Mouse (Mus musculus) embryonic facial prominence, embryonic 12.5 days (tissue): ENCODE measurements around the gene Slc6a4. TPM values are rescaled to one million over a fixed set of nuclear protein-coding genes. Genes with fewer than 3 reads are reported as not detected.

Experiments used
- ATAC-seq: fragments of 200-750 bp; cut with Nextera tagmentation; 2 replicates; pipeline ENCODE4 v1.8.0; 2017; ENCODE audit not compliant: insufficient number of reproducible peaks, insufficient read depth, low FRiP score, low TSS enrichment
- H3K27ac ChIP-seq: fragments of 300-500 bp; sonication (generic); 2 replicates; pipeline ENCODE4 v1.5.1; 2016; ENCODE audit warnings: mild to moderate bottlenecking
- H3K27me3 ChIP-seq: fragments of 300-500 bp; sonication (generic); 2 replicates; pipeline ENCODE4 v1.6.1; 2016; ENCODE audit warnings: mild to moderate bottlenecking, moderate library complexity
- H3K36me3 ChIP-seq: fragments of 300-500 bp; sonication (generic); 2 replicates; pipeline ENCODE4 v1.6.1; 2016; ENCODE audit warnings: mild to moderate bottlenecking
- H3K4me1 ChIP-seq: fragments of 300-500 bp; sonication (generic); 2 replicates; pipeline ENCODE4 v1.6.1; 2016
- H3K4me2 ChIP-seq: fragments of 300-500 bp; sonication (generic); replicated peaks from 2 replicates; pipeline ENCODE4 v1.6.1; 2016; ENCODE audit warnings: mild to moderate bottlenecking, moderate library complexity
- H3K4me3 ChIP-seq: fragments of 300-500 bp; sonication (generic); 2 replicates; pipeline ENCODE4 v1.5.1; 2016; ENCODE audit warnings: mild to moderate bottlenecking
- H3K9ac ChIP-seq: fragments of 300-500 bp; sonication (generic); 2 replicates; pipeline ENCODE4 v1.6.1; 2016; ENCODE audit warnings: mild to moderate bottlenecking, moderate library complexity
- H3K9me3 ChIP-seq: fragments of 300-500 bp; sonication (generic); 2 replicates; pipeline ENCODE4 v1.6.1; 2016; ENCODE audit warnings: mild to moderate bottlenecking, moderate library complexity
- WGBS: fragments of 180-500 bp; shearing (Covaris S2); methylation state at CpG from one replicate; pipeline ENCODE4 v1.1.7; 2016; 5-methylcytosine and 5-hydroxymethylcytosine counted together
- polyA plus RNA-seq: library from polyadenylated mRNA; unstranded; fragments of >200 nt; fragmentation: Nextera tagmentation; extraction: Ambion mirVana; gene quantifications from 2 replicates; pipeline ENCODE4 v1.2.1, GENCODE M21; 2016

The Slc6a4 gene
- polyA plus RNA-seq, result 0.75 and 0.87 TPM in 2 replicates

DNA sequence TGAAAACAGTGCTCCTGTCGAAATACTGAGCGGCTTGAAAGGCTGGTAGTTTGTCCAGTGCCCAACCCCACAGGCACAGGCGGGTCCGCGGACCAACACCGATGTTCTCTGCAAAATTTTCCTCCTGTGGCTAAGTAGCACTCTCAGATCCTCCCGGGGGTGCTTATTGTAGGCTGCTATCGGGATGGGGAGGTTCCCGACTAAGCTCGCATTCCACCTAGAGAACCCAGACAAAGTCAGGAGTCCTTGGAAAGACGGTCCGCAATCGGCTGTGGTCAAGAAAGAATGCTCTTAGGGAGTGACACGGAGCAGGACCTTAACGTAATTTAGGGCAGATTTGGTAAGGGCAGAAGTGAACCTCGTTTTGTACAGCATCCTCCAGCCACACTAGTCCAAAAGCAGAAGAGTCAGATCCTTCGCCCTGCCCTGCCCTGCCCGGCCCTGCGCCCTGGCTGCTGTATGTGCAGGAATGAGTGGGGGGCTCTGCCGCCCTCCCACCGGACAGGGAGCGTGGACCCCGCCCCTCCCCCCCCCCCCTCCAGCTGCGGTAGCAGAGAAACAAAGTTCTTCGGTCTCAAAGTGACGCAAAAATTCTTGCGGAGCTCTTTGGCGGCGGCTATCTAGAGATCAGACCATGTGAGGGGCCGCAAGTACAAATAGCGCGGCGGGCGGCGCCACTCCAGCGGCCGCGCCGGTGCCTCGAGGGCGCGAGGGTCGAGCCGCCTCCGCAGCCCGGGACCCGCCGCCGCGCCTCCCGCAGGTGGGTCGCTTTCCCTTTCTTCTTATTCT, at the start of gene Slc6a4:
Gene Slc6a4, plus strand, starts transcription at position 688 of the 789 bp plus-strand sequence.
- H3K4me2 ChIP-seq, result peak within 1 kb of the TSS; percentile 84
- H3K9me3 ChIP-seq, result no peaks in the 10 kb centered on the region
- peaks cover 12% of the 10 kb centered on the region for H3K4me1 ChIP-seq
- under 1% methylated on average over 50 of the region's 52 CpGs for WGBS
- peaks cover 70% of the 10 kb centered on the region for H3K27me3 ChIP-seq
- no peak within 1 kb of the TSS; the same call in 1 of the 2 replicates for H3K9ac ChIP-seq
- H3K27ac ChIP-seq, result no peak within 1 kb of the TSS
- H3K36me3 ChIP-seq, result no peaks in the 10 kb centered on the region
- peak within 1 kb of the TSS; percentile 42 for H3K4me3 ChIP-seq
- ATAC-seq, result no peak

DNA sequence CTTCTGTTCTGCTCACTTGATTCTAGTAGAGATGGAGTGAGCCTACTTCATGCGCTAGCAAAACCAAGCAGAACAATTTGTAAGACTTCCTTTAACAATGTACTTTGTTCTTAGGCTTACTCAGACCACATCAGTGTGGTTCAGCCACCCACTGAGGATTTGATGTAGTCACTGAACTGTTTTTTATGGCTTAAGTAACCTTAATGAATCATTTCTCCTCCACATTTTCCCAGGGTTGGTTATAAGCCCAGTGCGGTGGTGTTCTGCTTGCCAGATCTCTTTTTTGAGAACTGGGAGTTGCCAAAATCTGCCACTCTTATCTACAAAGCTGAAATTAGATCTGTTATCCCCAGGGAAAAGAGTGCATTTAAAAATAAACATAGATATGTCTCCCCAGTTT, 44.9 kb upstream of the Slc6a4 start:
- no peaks in the 10 kb centered on the region for H3K9me3 ChIP-seq
- WGBS, result 96% methylated on average over 2 of the region's 2 CpGs
- no peaks in the 10 kb centered on the region for H3K27me3 ChIP-seq
- ATAC-seq, result no peak
- no peak overlapping the region for H3K4me2 ChIP-seq
- no peak overlapping the region for H3K9ac ChIP-seq
- no peak overlapping the region for H3K27ac ChIP-seq
- no peaks in the 10 kb centered on the region for H3K4me1 ChIP-seq
- peaks cover 68% of the 10 kb centered on the region for H3K36me3 ChIP-seq
- no peak overlapping the region for H3K4me3 ChIP-seq

DNA sequence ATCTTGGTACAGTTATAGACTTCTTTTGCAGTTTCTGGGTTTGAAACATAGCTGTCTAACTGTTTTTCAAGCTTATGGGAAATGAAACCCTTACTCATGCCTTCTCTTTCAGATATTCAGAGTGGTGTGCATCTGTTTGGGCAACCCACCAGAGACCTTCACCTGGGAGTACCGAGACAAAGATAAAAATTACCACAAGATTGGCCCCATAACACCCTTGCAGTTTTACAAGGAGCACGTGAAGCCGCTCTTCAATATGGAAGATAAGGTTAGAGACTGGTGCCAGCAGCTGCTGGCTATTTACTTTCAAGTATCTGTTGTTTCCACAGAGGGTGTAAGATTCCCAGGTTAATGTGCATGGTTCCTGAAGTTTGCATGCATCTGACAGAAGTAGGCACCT, 32.7 kb upstream of the Slc6a4 start:
- Histone ChIP-seq H3K27ac (no peak overlapping the region), H3K4me3 (no peak overlapping the region), H3K36me3 (peaks cover 76% of the 10 kb centered on the region), H3K4me1 (no peaks in the 10 kb centered on the region), H3K27me3 (no peaks in the 10 kb centered on the region), H3K4me2 (no peak overlapping the region), H3K9me3 (no peaks in the 10 kb centered on the region), H3K9ac (no peak overlapping the region)
- WGBS, result 93% methylated on average over 3 of the region's 3 CpGs
- no peak for ATAC-seq

DNA sequence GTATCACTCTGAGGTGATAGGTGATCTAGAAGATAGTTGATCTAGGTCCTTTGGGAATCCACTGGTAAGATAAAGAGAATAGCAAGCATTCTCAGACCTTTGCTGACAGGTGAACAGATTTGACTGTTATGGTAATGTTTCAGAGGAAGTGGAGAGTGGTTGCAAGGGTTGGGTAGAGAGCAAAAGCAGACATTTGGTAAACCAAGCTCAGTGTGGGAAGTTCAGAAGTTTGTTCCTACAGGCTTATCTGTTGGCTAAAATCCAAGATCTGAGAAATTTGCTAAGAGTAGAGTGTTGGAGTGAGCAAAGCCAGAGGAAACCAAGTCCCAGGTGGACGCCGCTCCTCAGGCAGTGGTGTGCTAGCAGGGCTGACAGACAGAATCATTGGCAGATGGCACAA, 28.1 kb upstream of the Slc6a4 start:
- Histone ChIP-seq H3K4me1 (no peaks in the 10 kb centered on the region), H3K27ac (no peak overlapping the region), H3K4me2 (no peak overlapping the region), H3K36me3 (peaks cover 84% of the 10 kb centered on the region), H3K4me3 (no peak overlapping the region), H3K9ac (no peak overlapping the region), H3K9me3 (no peaks in the 10 kb centered on the region), H3K27me3 (no peaks in the 10 kb centered on the region)
- no peak for ATAC-seq
- WGBS, result 87% methylated on average over 2 of the region's 2 CpGs

DNA sequence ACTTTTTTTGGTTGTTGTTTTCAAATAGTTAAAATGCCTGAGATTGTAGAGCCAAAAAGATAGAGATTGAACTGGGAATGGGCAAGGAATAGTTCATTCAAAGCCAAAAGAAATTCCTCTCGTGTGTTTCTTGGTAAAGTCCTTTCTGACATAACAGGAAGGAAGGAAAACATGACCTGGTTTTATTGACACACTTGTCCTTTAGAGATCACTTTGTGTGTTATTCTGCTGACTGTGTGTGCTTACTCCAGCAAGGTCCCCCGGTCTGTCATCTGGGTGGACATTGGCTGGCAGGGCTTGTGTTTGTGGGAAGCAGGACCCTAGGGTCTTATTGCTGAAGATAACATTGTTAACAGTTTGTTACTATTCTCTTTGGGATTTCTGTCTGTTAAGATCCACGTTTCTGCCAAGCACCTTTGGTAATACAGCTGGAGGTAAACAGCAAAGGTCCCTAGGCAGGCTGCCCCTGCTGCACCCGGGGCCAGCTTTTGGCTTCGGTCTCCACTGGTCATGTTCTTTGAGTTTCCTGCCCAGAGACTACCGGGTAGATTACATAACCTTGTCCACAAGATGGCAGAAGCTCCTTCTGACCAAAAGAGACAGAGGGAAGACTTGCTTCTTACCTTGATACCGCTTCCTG, 23.6 kb upstream of the Slc6a4 start:
- Histone ChIP-seq H3K36me3 (peaks cover 79% of the 10 kb centered on the region), H3K27me3 (no peaks in the 10 kb centered on the region), H3K27ac (no peak overlapping the region), H3K9me3 (no peaks in the 10 kb centered on the region), H3K4me3 (no peak overlapping the region), H3K9ac (no peak overlapping the region), H3K4me1 (no peaks in the 10 kb centered on the region), H3K4me2 (no peak overlapping the region)
- ATAC-seq, result no peak
- 86% methylated on average over 7 of the region's 7 CpGs for WGBS

DNA sequence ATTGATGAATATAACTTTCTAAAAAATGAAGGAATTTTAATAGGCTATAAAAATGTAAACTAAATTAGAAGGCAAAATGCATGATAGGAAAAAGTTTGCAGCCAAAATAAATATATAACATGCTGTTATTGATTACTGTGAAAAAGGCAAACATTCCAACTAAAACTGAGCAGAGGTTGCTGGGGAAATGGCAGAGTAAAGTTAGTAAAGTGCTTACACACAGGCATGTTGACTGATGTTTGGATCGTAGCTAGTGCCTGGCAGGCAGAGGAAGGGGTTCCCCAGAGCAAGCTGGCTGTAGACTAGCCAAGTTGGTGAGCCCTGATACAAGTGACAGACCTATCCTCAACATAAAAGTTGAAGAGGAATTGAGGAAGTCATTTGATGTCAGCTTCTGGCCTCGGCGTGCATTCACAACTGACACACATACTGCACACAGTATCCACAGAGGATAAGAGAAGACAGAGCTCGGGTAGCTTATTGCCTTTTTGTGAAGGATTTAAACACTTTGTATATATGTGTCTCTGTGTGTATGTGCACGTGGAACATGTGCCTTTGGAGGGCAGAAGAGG, 16.7 kb upstream of the Slc6a4 start:
- Histone ChIP-seq H3K36me3 (peaks cover 54% of the 10 kb centered on the region), H3K27me3 (no peaks in the 10 kb centered on the region)
- no peak for ATAC-seq

DNA sequence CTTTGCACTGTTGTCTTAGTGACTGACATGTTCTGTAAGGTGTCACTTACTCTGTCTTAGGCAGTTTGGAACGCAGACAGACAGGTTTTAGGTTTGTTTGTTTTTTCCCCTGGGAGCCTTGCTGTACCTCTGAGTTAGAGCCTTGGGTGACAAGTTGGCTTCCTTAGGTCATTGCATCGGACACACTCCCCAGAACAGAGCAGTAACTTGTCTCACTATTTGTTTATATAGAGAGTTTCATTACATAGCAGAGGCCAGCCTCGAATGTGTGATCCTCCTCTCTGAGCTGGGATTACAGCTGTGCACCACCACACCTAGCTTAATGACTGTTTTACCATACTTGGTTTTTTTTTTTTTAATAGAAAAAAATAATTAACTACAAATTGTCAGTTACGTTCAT, 16.0 kb upstream of the Slc6a4 start:
- 79% methylated on average over 4 of the region's 4 CpGs for WGBS
- Histone ChIP-seq H3K9ac (no peak overlapping the region), H3K4me1 (no peaks in the 10 kb centered on the region), H3K4me3 (no peak overlapping the region), H3K27ac (no peak overlapping the region), H3K27me3 (no peaks in the 10 kb centered on the region), H3K36me3 (peaks cover 61% of the 10 kb centered on the region), H3K4me2 (no peak overlapping the region), H3K9me3 (no peaks in the 10 kb centered on the region)
- ATAC-seq, result no peak

More for the DNA sequence above, 16.7 kb upstream of the Slc6a4 start:
- WGBS, result 86% methylated on average over 5 of the region's 5 CpGs
- Histone ChIP-seq H3K4me1 (no peaks in the 10 kb centered on the region), H3K9me3 (no peaks in the 10 kb centered on the region), H3K4me2 (no peak overlapping the region), H3K9ac (no peak overlapping the region), H3K27ac (no peak overlapping the region), H3K4me3 (no peak overlapping the region)

DNA sequence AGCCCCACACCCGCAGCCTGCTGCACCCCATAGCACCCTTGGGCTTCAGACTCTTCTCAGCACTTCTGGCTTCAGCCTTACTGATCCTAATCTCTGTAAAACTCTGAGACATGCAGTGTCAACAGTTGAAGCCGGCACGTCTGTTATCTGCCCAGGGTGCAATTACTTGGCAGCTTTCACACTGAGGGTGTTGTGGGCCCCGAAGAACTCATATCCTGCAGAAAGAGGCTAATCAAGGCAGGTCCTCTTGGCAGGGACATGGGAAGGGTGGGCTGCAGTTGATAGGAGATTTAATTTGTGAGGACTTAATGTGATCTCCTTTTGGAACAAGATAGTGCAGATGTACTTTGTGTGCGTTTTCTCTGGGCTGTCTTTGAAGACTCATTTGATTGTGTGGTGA, 14.8 kb upstream of the Slc6a4 start:
- Histone ChIP-seq H3K27ac (no peak overlapping the region), H3K9me3 (no peaks in the 10 kb centered on the region), H3K27me3 (no peaks in the 10 kb centered on the region), H3K9ac (no peak overlapping the region), H3K4me1 (no peaks in the 10 kb centered on the region), H3K4me3 (no peak overlapping the region), H3K4me2 (no peak overlapping the region), H3K36me3 (peaks cover 61% of the 10 kb centered on the region)
- WGBS, result 78% methylated on average over 5 of the region's 5 CpGs
- no peak for ATAC-seq

DNA sequence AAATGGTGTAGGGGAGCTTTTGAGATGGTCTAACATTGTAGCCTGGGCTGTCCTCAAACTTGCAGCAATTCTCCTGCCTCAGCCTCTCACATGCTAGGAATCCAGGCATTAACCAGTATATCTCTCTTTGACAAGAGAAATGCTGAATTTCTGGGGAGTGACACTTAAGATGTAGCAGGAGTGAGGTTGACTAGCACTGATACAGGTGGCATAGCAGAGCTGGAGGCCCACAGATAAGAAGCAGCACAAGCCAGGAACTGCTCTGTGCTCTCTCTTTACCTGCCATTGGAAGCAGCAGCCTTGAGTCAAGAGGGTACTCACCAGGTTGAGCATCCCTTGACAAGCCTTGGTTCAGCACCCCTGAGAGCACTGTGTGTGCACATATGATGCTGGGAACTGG, 14.2 kb upstream of the Slc6a4 start:
- Histone ChIP-seq H3K36me3 (peaks cover 57% of the 10 kb centered on the region), H3K4me1 (no peaks in the 10 kb centered on the region), H3K4me2 (no peak overlapping the region), H3K9ac (no peak overlapping the region), H3K4me3 (no peak overlapping the region), H3K27me3 (no peaks in the 10 kb centered on the region), H3K9me3 (no peaks in the 10 kb centered on the region), H3K27ac (no peak overlapping the region)
- no peak for ATAC-seq

DNA sequence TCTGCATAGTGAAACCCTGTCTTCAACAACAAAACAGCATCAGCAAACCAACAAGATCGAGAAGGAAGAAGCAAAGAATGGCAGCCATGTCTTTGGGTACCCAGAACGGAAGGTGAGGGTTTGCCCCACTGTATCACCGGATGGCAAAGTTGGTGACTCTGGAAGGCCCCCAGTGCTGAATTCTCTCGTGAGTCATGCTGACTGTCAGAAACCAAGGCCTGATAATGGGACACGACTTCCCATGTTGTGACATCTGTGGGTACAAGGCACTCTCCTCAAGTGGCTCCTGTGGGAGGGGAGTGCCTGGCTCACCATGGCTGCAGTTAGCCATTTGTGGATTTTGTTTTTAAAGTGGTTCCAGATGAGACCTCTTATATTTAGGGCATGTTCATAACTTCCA, 7.6 kb upstream of the Slc6a4 start:
- Histone ChIP-seq H3K4me3 (no peak overlapping the region), H3K27ac (no peak overlapping the region), H3K27me3 (peaks cover 5% of the 10 kb centered on the region), H3K36me3 (peaks cover 28% of the 10 kb centered on the region), H3K4me1 (no peaks in the 10 kb centered on the region), H3K9me3 (no peaks in the 10 kb centered on the region), H3K4me2 (no peak overlapping the region), H3K9ac (no peak overlapping the region)
- no peak for ATAC-seq
- 77% methylated on average over 5 of the region's 5 CpGs for WGBS

DNA sequence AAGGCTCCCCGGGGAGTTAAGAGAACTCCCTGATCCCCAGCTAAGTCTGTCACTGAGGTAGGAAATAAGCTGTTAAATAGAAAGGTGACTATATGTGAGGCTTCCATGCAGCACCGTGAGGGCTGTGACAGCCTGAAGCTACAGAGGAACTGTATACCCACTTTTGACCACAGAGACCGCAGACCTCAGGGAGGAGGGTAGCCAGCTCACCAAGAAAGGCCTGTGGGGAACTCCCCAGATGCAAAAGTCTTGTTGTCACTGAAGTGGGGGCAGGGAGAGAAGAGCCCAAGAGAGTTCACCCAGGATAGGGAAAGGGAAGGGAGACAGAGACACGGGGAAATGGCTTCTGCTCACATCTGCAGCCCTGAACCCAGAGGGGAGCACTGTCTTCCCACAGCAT, 5.5 kb upstream of the Slc6a4 start:
- H3K9me3 ChIP-seq, result no peaks in the 10 kb centered on the region
- H3K9ac ChIP-seq, result no peak overlapping the region
- no peak overlapping the region for H3K4me3 ChIP-seq
- H3K36me3 ChIP-seq, result peaks cover 9% of the 10 kb centered on the region
- no peak overlapping the region for H3K27ac ChIP-seq
- H3K4me2 ChIP-seq, result no peak overlapping the region
- peaks cover 24% of the 10 kb centered on the region for H3K27me3 ChIP-seq
- WGBS, result 35% methylated on average over 4 of the region's 4 CpGs
- peaks cover 5% of the 10 kb centered on the region; the same call in 1 of the 2 replicates for H3K4me1 ChIP-seq
- no peak for ATAC-seq
